Mouse (Mus musculus) cortical plate, adult 2 months (tissue): Measurements from ENCODE around the gene Eva1b.
A peak's percentile ranks its signal among the peaks of the same experiment; 100 is the strongest.

Experiments
- CTCF ChIP-seq: fragments of 200-500 bp; IDR thresholded peaks from 2 replicates; pipeline ENCODE4 v1.5.1; 2011; ENCODE audit warnings: mild to moderate bottlenecking, control low read depth, low read length; ENCODE audit not compliant: insufficient read depth; ENCODE audit errors: extremely low read depth
- POLR2A ChIP-seq: fragments of 200-500 bp; IDR thresholded peaks from 2 replicates; pipeline ENCODE4 v1.6.1; 2011; ENCODE audit warnings: mild to moderate bottlenecking, low read length, control low read depth; ENCODE audit not compliant: insufficient read depth; ENCODE audit errors: extremely low read depth

- no peak for TF ChIP-seq POLR2A
- TF ChIP-seq CTCF, result peak; percentile 91
Observed at GRCm38 (mm10) chr4:126181170-126181957, 33.8 kb downstream of the Eva1b start.
